Mouse (Mus musculus): ENCODE measurements around the gene Bend4. TPM values are rescaled to one million over a fixed set of nuclear protein-coding genes. Genes with fewer than 3 reads are reported as not detected.

Bend4 gene
- total and polyA plus RNA-seq, 2 experiments from 2014 or later = 5.8 to 11.2 TPM

DNA sequence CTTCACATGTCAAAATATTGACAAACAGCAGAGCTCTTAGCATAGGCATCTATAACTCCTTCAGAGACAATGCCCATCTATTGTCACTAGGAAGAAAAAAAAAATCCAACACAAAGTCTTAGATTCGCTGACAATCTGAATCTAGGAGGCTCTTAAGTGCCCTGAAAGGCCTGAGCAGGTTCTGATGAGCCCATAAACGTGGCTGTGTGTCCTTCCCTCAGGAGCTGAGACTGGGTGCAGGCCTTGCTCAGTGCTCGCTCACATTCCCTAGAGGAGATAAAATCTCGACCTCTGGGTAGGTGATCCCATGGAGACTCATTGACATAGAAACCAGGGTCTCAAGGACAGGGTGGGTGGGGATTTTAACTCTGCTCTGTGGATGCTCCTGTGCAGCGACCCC lies 2.1 kb downstream of the Bend4 start:
- H3K9ac ChIP-seq (replicated peaks; ENCODE audit: low read depth, low read length) = peak overlapping the region; percentile 79
- DNase-seq (ENCODE audit: low spot score) = no peak
- WGBS = 21% methylated on average over 5 of the region's 5 CpGs

DNA sequence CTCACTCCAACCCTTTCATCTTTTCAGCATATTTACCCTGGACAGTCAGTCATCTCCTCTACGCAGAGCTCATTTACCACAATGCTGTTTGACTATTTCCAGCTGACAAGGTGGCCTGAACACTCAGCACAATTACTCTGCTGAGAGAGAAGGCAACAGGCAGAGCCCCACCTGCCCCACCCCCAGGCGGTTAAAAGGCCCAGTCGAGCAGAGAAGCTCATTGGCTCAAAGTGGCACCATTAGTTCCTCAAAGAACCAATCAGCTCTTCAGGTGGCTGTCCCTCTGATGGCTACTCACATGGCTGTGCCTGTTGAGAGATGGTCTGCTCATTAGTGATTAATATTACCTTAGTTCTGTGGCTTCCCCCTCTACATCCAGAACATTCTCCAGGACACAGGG lies 3.5 kb downstream of the Bend4 start:
- ATAC-seq (ENCODE audit: insufficient read depth, low read depth) = no peak
- peaks cover 3% of the 10 kb centered on the region; the same call in 1 of the 2 replicates for H3K4me1 ChIP-seq (ENCODE audit: control insufficient read depth, insufficient read depth)
- H3K4me3 ChIP-seq (ENCODE audit: low read depth, low read length) = no peak overlapping the region
- WGBS = 62% methylated on average over 3 of the region's 3 CpGs
- no peaks in the 10 kb centered on the region for H3K36me3 ChIP-seq (replicated peaks; ENCODE audit: control insufficient read depth, insufficient read depth, low read length)
- no peak overlapping the region for H3K4me2 ChIP-seq (ENCODE audit: low read depth, low read length)
- H3K9me3 ChIP-seq (replicated peaks; ENCODE audit: control insufficient read depth, low read length) = no peaks in the 10 kb centered on the region
- H3K9ac ChIP-seq (replicated peaks; ENCODE audit: low read depth, low read length) = no peak overlapping the region
- peaks cover 8% of the 10 kb centered on the region; the same call in 1 of the 2 replicates for H3K27me3 ChIP-seq (ENCODE audit: control insufficient read depth, insufficient read depth, low read length)
- no peak for DNase-seq (ENCODE audit: low spot score)
- no peak for TF ChIP-seq CTCF (IDR thresholded peaks at IDR 0.05; ENCODE audit: low read depth)
- H3K27ac ChIP-seq (ENCODE audit: low read depth) = no peak overlapping the region

More for the DNA sequence above, 2.1 kb downstream of the Bend4 start:
- no peak for TF ChIP-seq CTCF (IDR thresholded peaks at IDR 0.05; ENCODE audit: low read depth)
- no peak for TF ChIP-seq EP300 (IDR thresholded peaks at IDR 0.05; ENCODE audit: low read depth)
- no peaks in the 10 kb centered on the region for H3K36me3 ChIP-seq (replicated peaks; ENCODE audit: control insufficient read depth, insufficient read depth, low read length)
- peaks cover 8% of the 10 kb centered on the region; the same call in 1 of the 2 replicates for H3K27me3 ChIP-seq (ENCODE audit: control insufficient read depth, insufficient read depth, low read length)
- H3K27ac ChIP-seq (ENCODE audit: low read depth) = peak overlapping the region; percentile 32; the same call in 1 of the 2 replicates
- ATAC-seq (ENCODE audit: insufficient read depth, low read depth) = no peak
- no peaks in the 10 kb centered on the region for H3K9me3 ChIP-seq (replicated peaks; ENCODE audit: control insufficient read depth, low read length)
- peak overlapping the region; percentile 90 for H3K4me3 ChIP-seq (ENCODE audit: low read depth, low read length)
- H3K4me2 ChIP-seq (ENCODE audit: low read depth, low read length) = peak overlapping the region; percentile 94
- peaks cover 3% of the 10 kb centered on the region; the same call in 1 of the 2 replicates for H3K4me1 ChIP-seq (ENCODE audit: control insufficient read depth, insufficient read depth)

DNA sequence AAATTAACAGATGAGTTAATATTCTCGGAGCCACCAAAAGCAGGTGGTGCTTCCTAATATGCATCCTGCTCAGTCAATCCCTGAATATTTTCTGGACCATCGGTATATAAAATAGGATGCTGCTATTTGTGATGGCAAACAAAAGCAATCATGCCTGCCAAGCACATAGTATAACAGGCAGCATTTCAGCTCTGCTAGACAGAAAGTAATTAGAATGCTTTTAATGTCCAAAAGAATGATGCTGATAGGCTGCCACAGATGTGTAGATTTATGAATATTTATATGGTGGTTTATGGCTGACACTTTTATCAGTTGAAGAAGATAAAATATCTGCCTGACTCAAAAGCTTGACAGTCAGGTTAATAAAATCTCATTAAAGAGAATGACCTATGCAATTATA lies 4.1 kb downstream of the Bend4 start:
- Histone ChIP-seq H3K27ac (ENCODE audit: low read depth) (no peak overlapping the region), H3K9me3 (replicated peaks; ENCODE audit: control insufficient read depth, low read length) (no peaks in the 10 kb centered on the region), H3K36me3 (replicated peaks; ENCODE audit: control insufficient read depth, insufficient read depth, low read length) (no peaks in the 10 kb centered on the region), H3K4me1 (ENCODE audit: control insufficient read depth, insufficient read depth) (peaks cover 3% of the 10 kb centered on the region; the same call in 1 of the 2 replicates), H3K27me3 (ENCODE audit: control insufficient read depth, insufficient read depth, low read length) (peaks cover 8% of the 10 kb centered on the region; the same call in 1 of the 2 replicates), H3K9ac (replicated peaks; ENCODE audit: low read depth, low read length) (no peak overlapping the region), H3K4me2 (ENCODE audit: low read depth, low read length) (no peak overlapping the region), H3K4me3 (ENCODE audit: low read depth, low read length) (no peak overlapping the region)
- ATAC-seq (ENCODE audit: insufficient read depth, low read depth) (no peak), DNase-seq (ENCODE audit: low spot score) (no peak)
- WGBS = 93% methylated on average over 2 of the region's 2 CpGs
- TF ChIP-seq EP300 (IDR thresholded peaks at IDR 0.05; ENCODE audit: low read depth) = no peak
- no peak for TF ChIP-seq CTCF (IDR thresholded peaks at IDR 0.05; ENCODE audit: low read depth)

DNA sequence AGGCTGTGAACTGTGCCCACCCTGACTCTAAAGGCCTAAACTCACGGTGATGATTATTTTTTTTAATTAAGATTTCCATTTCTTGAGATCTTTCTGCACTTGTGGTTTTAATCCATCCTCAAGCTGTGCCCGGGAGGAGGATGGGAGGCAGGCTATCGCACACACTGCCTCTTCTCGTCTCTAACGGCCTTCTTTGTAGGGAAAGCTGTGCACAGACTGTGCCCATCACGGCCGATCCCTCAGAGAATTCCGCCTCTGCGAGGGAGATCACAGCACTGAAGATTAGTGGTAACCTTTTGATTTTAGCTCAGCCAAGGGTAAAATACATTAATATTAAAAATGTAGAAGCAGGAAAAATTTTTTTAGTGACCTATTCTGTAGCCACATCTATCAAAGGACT lies 4.8 kb downstream of the Bend4 start:
- Histone ChIP-seq H3K4me2 (ENCODE audit: low read depth, low read length) (no peak overlapping the region), H3K9ac (replicated peaks; ENCODE audit: low read depth, low read length) (0 out of 2 replicates have a peak overlapping the region, but pooled peaks have one; percentile 14), H3K27ac (ENCODE audit: low read depth) (0 out of 2 replicates have a peak overlapping the region, but pooled peaks have one; percentile 3), H3K9me3 (replicated peaks; ENCODE audit: control insufficient read depth, low read length) (no peaks in the 10 kb centered on the region), H3K27me3 (ENCODE audit: control insufficient read depth, insufficient read depth, low read length) (peaks cover 8% of the 10 kb centered on the region; the same call in 1 of the 2 replicates), H3K36me3 (replicated peaks; ENCODE audit: control insufficient read depth, insufficient read depth, low read length) (no peaks in the 10 kb centered on the region), H3K4me1 (ENCODE audit: control insufficient read depth, insufficient read depth) (peaks cover 8% of the 10 kb centered on the region; the same call in 1 of the 2 replicates), H3K4me3 (ENCODE audit: low read depth, low read length) (no peak overlapping the region)
- DNase-seq (ENCODE audit: low spot score) = no peak
- no peak for ATAC-seq (ENCODE audit: insufficient read depth, low read depth)
- TF ChIP-seq EP300 (IDR thresholded peaks at IDR 0.05; ENCODE audit: low read depth) (no peak), CTCF (IDR thresholded peaks at IDR 0.05; ENCODE audit: low read depth) (no peak)
- 51% methylated on average over 9 of the region's 9 CpGs for WGBS

DNA sequence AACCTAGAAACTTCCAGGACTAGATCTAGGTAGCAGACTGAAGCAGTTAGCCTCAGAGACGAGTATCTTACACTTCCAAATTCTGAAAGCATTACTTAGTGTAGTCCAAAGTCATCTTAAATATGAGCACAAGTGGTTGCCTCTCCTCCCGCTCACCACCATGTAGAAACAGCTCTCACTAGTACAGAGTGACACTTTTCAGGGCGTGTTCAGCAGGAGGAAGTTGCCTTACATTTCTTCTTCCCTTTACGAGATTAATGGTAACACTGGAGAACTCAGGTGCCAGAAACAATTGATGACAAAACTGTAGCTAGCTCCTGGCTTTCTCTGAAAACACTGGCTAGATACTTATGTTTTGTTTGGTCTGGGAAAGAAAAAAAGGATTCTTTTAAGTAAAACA lies 8.7 kb downstream of the Bend4 start:
- DNase-seq (ENCODE audit: low spot score) (no peak), ATAC-seq (ENCODE audit: insufficient read depth, low read depth) (no peak)
- H3K27ac ChIP-seq (ENCODE audit: low read depth) = no peak overlapping the region
- H3K4me2 ChIP-seq (ENCODE audit: low read depth, low read length) = no peak overlapping the region
- WGBS = 64% methylated on average over 4 of the region's 4 CpGs
- no peaks in the 10 kb centered on the region for H3K27me3 ChIP-seq (ENCODE audit: control insufficient read depth, insufficient read depth, low read length)
- peaks cover 11% of the 10 kb centered on the region; the same call in 1 of the 2 replicates for H3K4me1 ChIP-seq (ENCODE audit: control insufficient read depth, insufficient read depth)
- H3K9ac ChIP-seq (replicated peaks; ENCODE audit: low read depth, low read length) = no peak overlapping the region
- peaks cover 12% of the 10 kb centered on the region; the same call in 1 of the 2 replicates for H3K36me3 ChIP-seq (replicated peaks; ENCODE audit: control insufficient read depth, insufficient read depth, low read length)
- no peaks in the 10 kb centered on the region for H3K9me3 ChIP-seq (replicated peaks; ENCODE audit: control insufficient read depth, low read length)
- no peak overlapping the region for H3K4me3 ChIP-seq (ENCODE audit: low read depth, low read length)
- TF ChIP-seq EP300 (IDR thresholded peaks at IDR 0.05; ENCODE audit: low read depth) (no peak), CTCF (IDR thresholded peaks at IDR 0.05; ENCODE audit: low read depth) (no peak)

DNA sequence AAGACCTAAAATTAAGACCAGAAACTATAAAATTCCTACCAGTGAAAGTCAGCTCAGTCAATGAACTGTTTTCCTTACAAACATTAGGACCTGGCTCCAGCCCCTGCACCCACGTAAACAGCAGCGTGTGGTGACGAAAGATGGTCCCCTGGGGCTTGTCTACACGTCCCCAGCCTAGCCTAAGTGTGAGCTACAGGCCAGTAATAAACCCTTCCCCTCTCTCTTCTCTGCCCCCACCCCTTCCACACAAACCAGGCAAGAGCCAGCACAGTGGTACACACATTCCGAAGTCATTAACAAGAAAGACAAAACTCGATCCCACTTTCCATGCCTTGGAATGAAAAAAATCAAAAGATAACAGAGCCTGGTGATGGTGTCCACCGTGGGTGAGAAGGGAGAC lies 16.6 kb downstream of the Bend4 start:
- Histone ChIP-seq H3K36me3 (replicated peaks; ENCODE audit: control insufficient read depth, insufficient read depth, low read length) (peaks cover 13% of the 10 kb centered on the region; the same call in 1 of the 2 replicates), H3K27ac (ENCODE audit: low read depth) (peak overlapping the region; percentile 43; the same call in 1 of the 2 replicates), H3K4me1 (ENCODE audit: control insufficient read depth, insufficient read depth) (peaks cover 29% of the 10 kb centered on the region), H3K9me3 (replicated peaks; ENCODE audit: control insufficient read depth, low read length) (no peaks in the 10 kb centered on the region), H3K4me3 (ENCODE audit: low read depth, low read length) (no peak overlapping the region), H3K27me3 (ENCODE audit: control insufficient read depth, insufficient read depth, low read length) (no peaks in the 10 kb centered on the region), H3K9ac (replicated peaks; ENCODE audit: low read depth, low read length) (no peak overlapping the region), H3K4me2 (ENCODE audit: low read depth, low read length) (no peak overlapping the region)
- DNase-seq (ENCODE audit: low spot score) = peak; percentile 22
- no peak for ATAC-seq (ENCODE audit: insufficient read depth, low read depth)
- TF ChIP-seq EP300 (IDR thresholded peaks at IDR 0.05; ENCODE audit: low read depth) = no peak
- TF ChIP-seq CTCF (IDR thresholded peaks at IDR 0.05; ENCODE audit: low read depth) = no peak
- WGBS = 42% methylated on average over 7 of the region's 7 CpGs

Data from heart, postnatal 0 days (tissue).